In genomic region chr4:138455141-138455955, GRCm38 (mm10) we compare ENCODE assay signal across 8 mouse cellular contexts. TPM values are rescaled to one million over a fixed set of nuclear protein-coding genes. Genes with fewer than 3 reads are reported as not detected.
DNase-seq lines count a peak whose midpoint lies in the region; ATAC-seq and TF ChIP-seq lines count a peak whose summit lies in the region.

No protein-coding gene starts in this region.

- peak overlapping the region; percentile 84 for H3K9ac ChIP-seq in lung, embryonic 16.5 days (ENCODE audit: low read length)
- H3K9ac ChIP-seq in stomach, postnatal 0 days (ENCODE audit: low read length) = peak overlapping the region; percentile 86

- H3K36me3 ChIP-seq in spleen, adult 2 months (ENCODE audit: control insufficient read depth, insufficient read depth, low read length) = no peaks in the 10 kb centered on the region
- H3K36me3 ChIP-seq in lung, embryonic 16.5 days (ENCODE audit: control insufficient read depth, insufficient read depth, low read length) = no peaks in the 10 kb centered on the region
- H3K36me3 ChIP-seq in stomach, postnatal 0 days (ENCODE audit: control insufficient read depth, insufficient read depth, low read length) = no peaks in the 10 kb centered on the region

- peak overlapping the region; percentile 57 for H3K4me3 ChIP-seq in spleen, adult 2 months (ENCODE audit: extremely low read depth, insufficient read depth, insufficient read length)
- H3K4me3 ChIP-seq in cerebellum, adult 2 months (replicated peaks; ENCODE audit: insufficient read depth, low read depth, low read length) = peak overlapping the region; percentile 81
- peak overlapping the region; percentile 81 for H3K4me3 ChIP-seq in lung, embryonic 16.5 days (ENCODE audit: low read length)
- peak overlapping the region; percentile 82 for H3K4me3 ChIP-seq in stomach, postnatal 0 days (ENCODE audit: low read depth, low read length)

- TF ChIP-seq POLR2A in spleen, adult 2 months (IDR thresholded peaks at IDR 0.05; ENCODE audit: low read depth, low read length) = no peak
- peak; percentile 15; the same call in 1 of the 2 replicates for TF ChIP-seq POLR2A in cerebellum, adult 2 months (IDR thresholded peaks at IDR 0.05; ENCODE audit: borderline replicate concordance, insufficient read depth, low read length)

- H3K27me3 ChIP-seq in spleen, adult 2 months (ENCODE audit: control insufficient read depth, insufficient read depth, low read length) = peaks cover 30% of the 10 kb centered on the region
- H3K27me3 ChIP-seq in cerebellum, adult 2 months (ENCODE audit: control insufficient read depth, insufficient read depth, low read length) = no peaks in the 10 kb centered on the region
- H3K27me3 ChIP-seq in lung, embryonic 16.5 days (ENCODE audit: control insufficient read depth, insufficient read depth, low read depth, low read length) = peaks cover 3% of the 10 kb centered on the region; the same call in 1 of the 2 replicates
- no peaks in the 10 kb centered on the region for H3K27me3 ChIP-seq in stomach, postnatal 0 days (ENCODE audit: control insufficient read depth, insufficient read depth, low read length)

- TF ChIP-seq CTCF in spleen, adult 2 months (IDR thresholded peaks at IDR 0.05; ENCODE audit: extremely low read depth, insufficient read depth, insufficient read length, insufficient replicate concordance) = no peak
- no peak for TF ChIP-seq CTCF in cerebellum, adult 2 months (IDR thresholded peaks at IDR 0.05; ENCODE audit: borderline replicate concordance, insufficient read depth, low read depth, low read length)
- TF ChIP-seq CTCF in stomach, postnatal 0 days (IDR thresholded peaks at IDR 0.05; ENCODE audit: low read depth) = no peak

- 3% methylated on average over 58 of the region's 58 CpGs for WGBS in spleen, adult 2 months
- WGBS in cerebellum, adult 2 months = 2% methylated on average over 58 of the region's 58 CpGs
- under 1% methylated on average over 58 of the region's 58 CpGs for WGBS in lung, embryonic 16.5 days
- 1% methylated on average over 51 of the region's 58 CpGs for WGBS in stomach, postnatal 0 days

- H3K4me1 ChIP-seq in spleen, adult 2 months (ENCODE audit: control insufficient read depth, insufficient read depth, insufficient read length) = peaks cover 16% of the 10 kb centered on the region
- H3K4me1 ChIP-seq in cerebellum, adult 2 months (ENCODE audit: control insufficient read depth, insufficient read depth, low read length) = peaks cover 5% of the 10 kb centered on the region
- H3K4me1 ChIP-seq in lung, embryonic 16.5 days (replicated peaks; ENCODE audit: control insufficient read depth, insufficient read depth, low read length) = peaks cover 17% of the 10 kb centered on the region
- H3K4me1 ChIP-seq in stomach, postnatal 0 days (replicated peaks; ENCODE audit: control insufficient read depth, insufficient read depth) = peaks cover 3% of the 10 kb centered on the region; the same call in 1 of the 2 replicates

- peak overlapping the region; percentile 33; the same call in 1 of the 2 replicates for H3K27ac ChIP-seq in spleen, adult 2 months (ENCODE audit: insufficient read depth, low read length)
- H3K27ac ChIP-seq in cerebellum, adult 2 months (ENCODE audit: insufficient read depth, low read length) = peak overlapping the region; percentile 84
- H3K27ac ChIP-seq in lung, embryonic 16.5 days (ENCODE audit: low read length) = peak overlapping the region; percentile 82
- H3K27ac ChIP-seq in stomach, postnatal 0 days (replicated peaks) = peak overlapping the region; percentile 92

- no peak for DNase-seq in spleen, adult 2 months (ENCODE audit: low read depth in 1 of 2, low spot score in 2 of 2)
- DNase-seq in spleen, postnatal 10 days (ENCODE audit: low spot score in 2 of 2) = no peak
- DNase-seq in cerebellum, adult 2 months = peak; percentile 69 to 76
- peak; percentile 35 for DNase-seq in gastrocnemius, postnatal 25 days
- DNase-seq in kidney, adult 18-20 months = peak; percentile 78
- peak; percentile 51 for DNase-seq in stomach, postnatal 0 days (ENCODE audit: low spot score)

- peak; percentile 9; the same call in 1 of the 2 replicates for ATAC-seq in lung, embryonic 16.5 days (ENCODE audit: low read depth)
- ATAC-seq in stomach, postnatal 0 days (ENCODE audit: low FRiP score, low TSS enrichment) = peak; percentile 16; the same call in 1 of the 2 replicates
- no peak for ATAC-seq in frontal cortex, adult (ENCODE audit: low TSS enrichment)

- no peaks in the 10 kb centered on the region for H3K9me3 ChIP-seq in lung, embryonic 16.5 days (ENCODE audit: control insufficient read depth, low read length)
- H3K9me3 ChIP-seq in stomach, postnatal 0 days (ENCODE audit: control insufficient read depth, low read length) = no peaks in the 10 kb centered on the region

- no peak for TF ChIP-seq EP300 in stomach, postnatal 0 days (optimal IDR thresholded peaks at IDR 0.05)

- H3K4me2 ChIP-seq in lung, embryonic 16.5 days (ENCODE audit: low read depth, low read length) = peak overlapping the region; percentile 80
- H3K4me2 ChIP-seq in stomach, postnatal 0 days (replicated peaks; ENCODE audit: low read depth) = peak overlapping the region; percentile 86

RNA-seq across cellular contexts. Expression of gene Camk2n1, which starts 1.2 kb away (rescaled TPM):
- 9.2 and 14.4 TPM in 2 replicates for polyA plus RNA-seq in spleen, adult 2 months (2012; rRNA removed)
- 99.0 and 109 TPM in 2 replicates for polyA plus RNA-seq in cerebellum, adult 2 months (2012; rRNA removed)
- total RNA-seq in gastrocnemius, postnatal 25 days (2021) = 1 to 10 TPM; 4.2 to 5.5 TPM
- polyA plus RNA-seq in lung, embryonic 16.5 days (2015; fragmentation: Nextera tagmentation; extraction: Ambion mirVana) = 2.5 and 2.9 TPM in 2 replicates
- 4.5 and 4.8 TPM in 2 replicates for polyA plus RNA-seq in stomach, postnatal 0 days (2015; fragmentation: Nextera tagmentation; extraction: Ambion mirVana)

RNA-seq across cellular contexts. Expression of gene Mul1, which starts 20.9 kb away (rescaled TPM):
- polyA plus RNA-seq in spleen, adult 2 months (2012; rRNA removed) = 7.8 and 8.7 TPM in 2 replicates
- 40.9 and 45.3 TPM in 2 replicates for polyA plus RNA-seq in cerebellum, adult 2 months (2012; rRNA removed)
- 10 to 100 TPM; 41.5 to 43.0 TPM for total RNA-seq in gastrocnemius, postnatal 25 days (2021)
- 16.8 and 18.2 TPM in 2 replicates for polyA plus RNA-seq in lung, embryonic 16.5 days (2015; fragmentation: Nextera tagmentation; extraction: Ambion mirVana)
- 17.1 and 18.7 TPM in 2 replicates for polyA plus RNA-seq in stomach, postnatal 0 days (2015; fragmentation: Nextera tagmentation; extraction: Ambion mirVana)

RNA-seq across cellular contexts. Expression of gene Fam43b, which starts 59.0 kb away (rescaled TPM):
- 0.06 and 0.13 TPM in 2 replicates for polyA plus RNA-seq in spleen, adult 2 months (2012; rRNA removed)
- polyA plus RNA-seq in cerebellum, adult 2 months (2012; rRNA removed) = 12.4 and 15.0 TPM in 2 replicates
- total RNA-seq in gastrocnemius, postnatal 25 days (2021) = not detected
- polyA plus RNA-seq in lung, embryonic 16.5 days (2015; fragmentation: Nextera tagmentation; extraction: Ambion mirVana) = 0.09 TPM in 1 of 2 replicates, not detected in the other
- 0.07 TPM in 1 of 2 replicates, not detected in the other for polyA plus RNA-seq in stomach, postnatal 0 days (2015; fragmentation: Nextera tagmentation; extraction: Ambion mirVana)

Comparison
In these comparisons a context has a peak if more than half of its experiments do, and no peak if none do; other contexts are left out.
1. DNase-seq: peak in cerebellum, adult 2 months (2 of 2), gastrocnemius, postnatal 25 days (single experiment), kidney, adult 18-20 months (single experiment) and stomach, postnatal 0 days (single experiment); none in spleen, adult 2 months (0 of 2) and spleen, postnatal 10 days (0 of 2).
2. H3K27ac ChIP-seq: peak in every context shown above with its lines; median percentile 92 in stomach, postnatal 0 days; 84 in cerebellum, adult 2 months; 82 in lung, embryonic 16.5 days; 33 in spleen, adult 2 months.
3. RNA of gene Fam43b, which starts 59.0 kb away (polyA plus RNA-seq): 12.4 to 15.0 TPM in cerebellum, adult 2 months; 0.09 TPM in lung, embryonic 16.5 days, 0.06 to 0.13 TPM in spleen, adult 2 months and 0.07 TPM in stomach, postnatal 0 days; every median in the first group is over 10 times any median in the second.
4. Peak in every context shown above with its lines, with median percentiles within 50 percentile points of each other: H3K4me3 ChIP-seq.